Mouse (Mus musculus) heart, postnatal 10 days (tissue): ENCODE results near the gene Pgap3. TPM values are rescaled to one million over a fixed set of nuclear protein-coding genes. Genes with fewer than 3 reads are reported as not detected.
A peak's percentile ranks its signal among the peaks of the same experiment; 100 is the strongest.

ENCODE experiments used
- DNase-seq, 2 experiments: peaks; one replicate each; pipeline ENCODE4 v3.0.0; 2021
- intact Hi-C: fragments of 180-260 bp; cut with DNase I; formaldehyde crosslinking; loops from one replicate; pipeline ENCODE4 v1.15.1; 2025
- total RNA-seq, 2 experiments: library from RNA; stranded (reverse); gene quantifications; 2 replicates each; pipeline ENCODE4 v1.2.3; 2021

The Pgap3 gene
- total RNA-seq, result 10 to 100 TPM; 14.5 to 17.8 TPM

GRCm38 (mm10) chr11:98400161-98400726 is at the start of gene Pgap3:
Gene Pgap3, minus strand, starts transcription at chr11:98400490.
- intact Hi-C loops, result no loop called here
- DNase-seq, result peak; percentile 90 to 93

GRCm38 (mm10) chr11:98449419-98449818 is 49.1 kb upstream of the Pgap3 start:
- DNase-seq, result no peak
- intact Hi-C loops, result no loop called here

GRCm38 (mm10) chr11:98448191-98448790 is 48.0 kb upstream of the Pgap3 start:
- no peak for DNase-seq
- intact Hi-C loops, result no loop called here

DNA sequence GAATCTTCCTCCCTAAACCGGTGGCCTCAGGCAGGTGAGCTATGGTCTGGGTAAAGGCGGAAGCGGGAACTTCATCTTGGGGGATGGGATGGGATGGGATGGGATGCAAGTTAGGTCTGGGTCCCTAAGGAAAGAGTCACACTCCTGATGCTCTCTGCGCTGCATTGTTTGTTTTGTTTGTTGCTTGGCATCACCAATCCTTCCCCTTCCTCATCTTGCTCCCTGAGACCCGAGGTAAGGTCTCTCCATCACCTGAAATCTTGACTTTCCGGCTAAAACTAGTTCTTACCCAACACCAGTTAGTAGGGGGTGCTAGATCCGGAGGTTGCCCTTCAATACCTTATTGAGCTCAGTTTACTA is 47.2 kb upstream of the Pgap3 start:
- no peak for DNase-seq
- intact Hi-C loops, result no loop called here

DNA sequence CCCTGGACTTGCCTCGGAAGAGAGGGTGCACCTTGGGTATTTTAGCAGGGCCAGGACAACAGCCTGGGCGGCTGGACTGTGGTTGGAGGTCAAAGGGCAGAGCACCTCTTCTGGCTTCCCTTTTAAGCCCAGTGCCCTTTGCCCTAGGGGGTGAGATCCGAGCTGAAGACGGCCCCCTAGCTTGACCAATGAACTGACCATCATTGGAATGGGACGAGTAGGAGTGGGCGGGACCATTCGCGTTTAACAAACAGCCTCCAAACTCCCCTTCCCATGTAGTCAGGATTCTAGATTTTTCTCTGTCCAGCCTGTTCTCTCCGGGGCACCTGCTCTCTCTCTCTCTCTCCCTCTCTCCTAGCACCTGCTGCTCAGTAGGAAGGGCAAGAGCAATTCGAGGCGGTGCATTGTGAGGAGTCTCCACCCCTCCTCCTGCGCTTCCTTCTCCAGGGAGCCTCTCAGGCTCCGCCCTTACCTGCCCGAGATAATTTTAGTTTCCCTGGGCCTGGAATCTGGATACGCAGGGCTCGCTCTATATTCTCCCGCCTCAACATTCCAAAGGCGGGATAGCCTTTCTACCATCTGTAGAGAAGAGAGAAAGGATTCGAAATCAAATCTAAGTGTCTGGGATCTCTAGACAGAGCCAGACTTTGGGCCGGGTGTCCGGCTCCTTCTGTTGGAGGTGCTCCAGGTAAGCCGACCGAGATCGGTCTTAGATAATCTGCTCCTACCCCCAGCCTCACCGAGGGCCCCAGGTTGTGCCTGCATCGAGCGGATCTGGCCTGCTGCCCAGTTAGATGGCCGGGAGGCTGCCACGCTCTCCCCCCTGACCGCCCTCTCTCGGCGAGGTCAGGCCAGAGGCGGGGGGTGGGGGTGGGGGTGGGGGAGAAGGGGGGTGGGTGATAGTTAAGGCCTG is 46.5 kb upstream of the Pgap3 start:
- intact Hi-C loops, result no loop called here
- DNase-seq, result no peak

GRCm38 (mm10) chr11:98446213-98446561 is 45.9 kb upstream of the Pgap3 start, which contains the start of gene Grb7:
Gene Grb7, plus strand, starts transcription at chr11:98446394.
- DNase-seq, result no peak
- intact Hi-C loops, result no loop called here

DNA sequence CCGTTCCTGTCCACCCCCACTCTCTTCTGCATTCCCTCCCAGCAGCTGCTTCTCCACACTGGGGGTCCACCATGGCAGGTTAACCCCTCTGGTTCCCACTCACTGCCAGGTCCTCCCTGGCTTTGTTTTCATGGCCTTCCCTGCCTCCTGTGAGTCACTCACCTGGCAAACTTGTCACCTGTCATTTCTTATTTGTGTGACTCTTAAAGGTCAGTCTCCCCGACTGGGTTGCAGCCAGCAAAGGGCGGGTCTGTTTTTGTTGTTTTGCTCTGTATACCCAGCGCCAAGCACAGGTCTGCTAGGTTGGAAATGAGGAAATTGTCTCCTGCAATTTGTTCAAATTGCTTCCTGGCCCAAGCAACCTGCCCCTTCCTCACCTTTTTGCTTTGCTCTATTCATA is 45.4 kb upstream of the Pgap3 start:
- no peak for DNase-seq
- intact Hi-C loops, result no loop called here

- intact Hi-C loops, result no loop called here
- DNase-seq, result no peak
Measured at GRCm38 (mm10) chr11:98445238-98445637, 44.9 kb upstream of the Pgap3 start.

- DNase-seq, result no peak
- intact Hi-C loops, result no loop called here
Measured at GRCm38 (mm10) chr11:98443688-98444087, 43.4 kb upstream of the Pgap3 start.

- intact Hi-C loops, result loop anchor here (2.0 to 5.0 kb wide), 2 partner anchors 26 to 96 kb away; partner anchors contain the start of gene Erbb2
- DNase-seq, result peak; percentile 96 to 98
Measured at GRCm38 (mm10) chr11:98438331-98439158, 38.3 kb upstream of the Pgap3 start, which contains the start of gene Mien1. Gene Mien1, minus strand, starts transcription at chr11:98438991.

DNA sequence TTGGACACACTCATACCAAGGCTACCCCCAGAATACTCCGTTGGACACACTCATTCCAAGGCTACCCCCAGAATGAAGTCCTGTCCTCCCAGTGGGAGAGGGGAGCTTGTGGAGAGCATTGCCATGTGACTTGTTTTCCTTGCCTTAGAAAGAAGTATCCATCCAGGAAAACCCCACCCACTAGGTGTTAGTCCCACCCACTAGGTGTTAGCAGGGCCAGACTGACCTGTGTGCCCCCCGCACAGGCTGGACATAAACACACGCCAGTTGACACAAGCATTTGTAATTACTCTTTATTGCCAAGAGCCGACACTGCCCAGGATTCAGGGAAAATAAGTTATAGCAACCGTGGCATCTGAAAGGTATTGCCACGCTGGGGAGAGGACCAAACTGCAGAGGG is 37.2 kb upstream of the Pgap3 start:
- intact Hi-C loops, result loop anchor here (5.0 kb wide), 1 partner anchor 95 kb away; no protein-coding TSS in a partner anchor
- DNase-seq, result no peak

DNA sequence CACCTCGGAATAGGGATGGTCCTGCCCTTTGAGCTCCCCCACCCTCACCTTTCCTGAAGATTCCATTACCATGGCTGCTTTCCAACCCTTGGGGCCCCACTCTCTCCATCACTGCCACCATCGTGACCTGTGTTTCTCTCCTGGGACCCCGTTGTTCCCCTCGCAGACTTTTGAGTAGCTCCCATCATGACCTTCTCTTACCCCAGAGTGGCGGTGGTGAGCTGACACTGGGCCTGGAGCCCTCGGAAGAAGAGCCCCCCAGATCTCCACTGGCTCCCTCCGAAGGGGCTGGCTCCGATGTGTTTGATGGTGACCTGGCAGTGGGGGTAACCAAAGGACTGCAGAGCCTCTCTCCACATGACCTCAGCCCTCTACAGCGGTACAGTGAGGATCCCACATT is 35.4 kb upstream of the Pgap3 start:
- intact Hi-C loops, result loop anchor here (1.0 to 5.0 kb wide), 2 partner anchors 18 to 93 kb away; no protein-coding TSS in a partner anchor
- DNase-seq, result no peak

DNA sequence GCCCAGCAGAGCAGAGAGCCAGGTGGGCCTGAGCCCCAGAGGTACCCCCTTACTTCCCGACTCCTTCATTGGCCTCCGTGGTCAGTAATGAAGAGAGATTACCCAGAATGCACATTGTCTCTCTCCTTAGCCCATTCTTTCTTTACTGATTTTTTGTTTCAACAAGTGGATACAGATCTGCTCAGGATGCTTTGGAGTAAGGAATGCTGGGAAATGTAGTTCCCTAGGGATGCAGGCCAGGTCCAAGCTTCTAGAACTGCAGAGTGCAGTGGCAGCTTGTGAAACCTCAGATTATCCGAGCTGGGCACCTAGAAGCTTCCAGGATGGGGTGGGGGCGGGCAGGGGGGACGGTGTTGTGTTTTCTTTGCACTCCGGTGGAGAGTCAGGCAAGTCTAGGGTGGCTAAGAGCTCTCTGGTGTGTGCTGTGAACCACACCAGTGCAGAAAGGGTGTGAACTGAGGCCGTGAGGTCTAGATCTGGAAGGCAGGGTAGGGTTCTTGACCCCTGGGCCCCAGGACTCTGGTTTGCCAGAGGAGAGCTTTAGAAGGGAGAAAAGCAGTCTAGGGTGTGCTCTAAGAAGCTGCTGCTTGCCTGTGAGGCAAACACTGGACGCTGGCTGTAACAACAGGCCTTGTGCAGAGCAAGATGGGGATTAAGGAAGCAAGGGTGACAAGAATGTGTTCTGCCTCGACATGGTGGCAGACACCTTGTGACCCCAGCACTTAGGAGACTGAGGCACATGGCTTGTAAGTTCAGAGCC is 31.6 kb upstream of the Pgap3 start:
- intact Hi-C loops, result no loop called here
- DNase-seq, result no peak

DNA sequence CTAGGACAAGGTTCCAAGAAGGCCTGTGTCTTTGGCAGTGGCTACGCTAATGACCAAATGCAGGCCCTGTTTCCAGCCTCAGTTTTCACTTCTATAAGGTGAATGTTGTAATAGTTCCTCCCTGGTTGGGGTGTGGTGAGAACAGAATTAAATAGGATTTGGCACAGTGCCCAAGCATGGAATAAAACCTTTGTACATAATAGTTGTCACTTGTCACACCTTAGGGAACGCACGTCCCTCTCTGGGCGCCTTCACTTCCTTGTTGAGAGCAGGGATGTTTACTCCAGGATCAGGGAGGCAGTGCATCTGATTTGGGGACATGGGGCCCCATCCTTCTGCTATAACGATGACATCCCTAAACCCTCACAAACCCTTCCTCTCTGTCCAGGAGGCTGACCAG is 28.1 kb upstream of the Pgap3 start:
- intact Hi-C loops, result no loop called here
- no peak for DNase-seq

DNA sequence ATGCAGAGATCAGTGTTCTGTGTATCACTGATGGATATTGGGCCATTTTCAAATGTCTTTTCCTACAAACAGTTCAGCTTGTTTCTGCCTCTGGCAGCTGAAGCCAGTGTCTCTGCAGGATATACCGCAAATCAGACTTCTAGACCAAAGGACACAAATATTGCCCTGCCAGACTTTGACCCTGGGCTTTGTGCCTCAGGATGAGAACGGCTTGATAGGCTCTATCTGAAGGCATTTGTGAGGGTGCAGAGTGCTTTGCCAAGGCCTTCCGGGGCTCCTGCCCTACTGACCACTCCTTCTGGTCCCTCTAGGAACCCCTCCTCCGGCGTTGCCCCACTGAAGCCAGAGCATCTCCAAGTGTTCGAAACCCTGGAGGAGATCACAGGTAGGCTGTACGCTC is 26.3 kb upstream of the Pgap3 start:
- intact Hi-C loops, result no loop called here
- no peak for DNase-seq

DNA sequence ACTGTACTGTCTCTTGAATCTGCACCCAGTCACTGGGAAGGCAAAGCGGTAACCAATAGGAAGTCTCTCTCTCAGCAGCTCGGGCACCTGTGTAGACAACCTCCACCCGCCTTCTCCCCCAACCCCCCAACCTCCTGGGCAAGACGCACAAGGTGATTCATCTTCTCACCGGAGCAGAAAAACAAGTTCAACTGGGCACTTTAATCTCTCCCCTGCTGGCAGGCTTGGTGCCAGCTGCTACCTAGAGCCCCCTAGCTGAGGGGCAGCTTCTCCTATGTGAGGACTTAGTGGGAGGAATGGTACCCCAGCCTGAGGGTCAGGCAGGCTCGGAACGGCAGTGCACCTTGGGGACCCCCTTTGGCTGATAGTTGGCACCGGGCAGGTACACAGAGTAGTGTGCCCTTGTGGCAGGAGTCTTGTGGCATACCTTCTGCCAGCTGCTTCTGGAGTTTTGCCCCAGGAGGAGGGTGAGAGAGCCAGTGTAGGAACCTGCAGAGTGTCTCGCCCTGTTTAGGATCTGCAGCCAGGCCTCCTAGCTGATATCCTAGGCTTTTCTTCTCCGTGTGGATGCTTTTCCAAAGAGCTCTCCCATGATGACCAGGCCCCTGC is 18.8 kb upstream of the Pgap3 start:
- intact Hi-C loops, result no loop called here
- DNase-seq, result no peak

- intact Hi-C loops, result no loop called here
Measured at GRCm38 (mm10) chr11:98418273-98418672, 18.0 kb upstream of the Pgap3 start.

GRCm38 (mm10) chr11:98417074-98417473 is 16.8 kb upstream of the Pgap3 start:
- no peak for DNase-seq
- intact Hi-C loops, result loop anchor here (1.0 kb wide), 1 partner anchor 19 kb away; no protein-coding TSS in a partner anchor

More at GRCm38 (mm10) chr11:98418273-98418672, 18.0 kb upstream of the Pgap3 start:
- DNase-seq, result no peak

GRCm38 (mm10) chr11:98414162-98414561 is 13.9 kb upstream of the Pgap3 start:
- intact Hi-C loops, result no loop called here
- DNase-seq, result no peak
